ENCODE assay signal across 19 mouse cellular contexts in the genomic region with DNA sequence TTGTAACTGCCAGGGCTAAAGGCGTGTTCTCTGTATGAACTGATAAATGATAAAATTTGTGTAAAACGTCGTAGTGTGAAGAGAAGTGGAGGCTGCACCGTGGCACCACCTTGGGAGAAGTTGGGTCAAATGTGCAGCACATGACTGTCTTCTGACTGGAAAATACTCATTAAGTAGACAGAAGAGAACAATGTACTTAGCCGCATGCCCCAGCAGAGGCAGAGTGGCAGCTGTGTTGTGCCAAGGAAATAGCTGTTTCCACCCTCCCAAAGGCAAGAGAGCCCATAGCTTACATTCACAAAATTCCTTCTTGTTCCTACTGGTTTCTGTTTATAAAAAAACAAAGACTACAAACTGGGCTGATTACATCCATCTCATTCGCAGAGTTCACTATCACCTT.
DNase-seq lines count a peak whose midpoint lies in the region; ATAC-seq lines count a peak whose summit lies in the region.
"Had no signal": no experiment of that assay in that cellular context is flagged by ENCODE, and none has a peak within 500 bp of the region (broad histone marks: within the 10 kb centered on the region; RNA-seq: fewer than 3 reads in every experiment).

No protein-coding gene starts in this region.

- no peaks in the 10 kb centered on the region for H3K27me3 ChIP-seq in forebrain, embryonic 13.5 days
- no peaks in the 10 kb centered on the region for H3K27me3 ChIP-seq in forebrain, embryonic 12.5 days
- no peaks in the 10 kb centered on the region for H3K27me3 ChIP-seq in kidney, embryonic 14.5 days (ENCODE audit: control insufficient read depth, insufficient read depth, low read length)
- H3K27me3 ChIP-seq: embryonic facial prominence, embryonic 12.5 days; heart, embryonic 13.5 days; limb, embryonic 12.5 days; liver, embryonic 13.5 days had no signal

- no peak overlapping the region for H3K27ac ChIP-seq in forebrain, embryonic 13.5 days
- no peak overlapping the region for H3K27ac ChIP-seq in forebrain, embryonic 12.5 days
- H3K27ac ChIP-seq in kidney, embryonic 14.5 days (ENCODE audit: low read depth, low read length) = no peak overlapping the region
- H3K27ac ChIP-seq: embryonic facial prominence, embryonic 12.5 days; heart, embryonic 13.5 days; left cerebral cortex, adult 2 months; limb, embryonic 12.5 days; liver, embryonic 13.5 days; stomach, postnatal 0 days had no signal

- no peaks in the 10 kb centered on the region for H3K36me3 ChIP-seq in forebrain, embryonic 13.5 days (ENCODE audit: poor library complexity, severe bottlenecking)
- no peaks in the 10 kb centered on the region for H3K36me3 ChIP-seq in forebrain, embryonic 12.5 days (replicated peaks)
- no peaks in the 10 kb centered on the region for H3K36me3 ChIP-seq in kidney, embryonic 14.5 days (ENCODE audit: control insufficient read depth, insufficient read depth, low read length)
- H3K36me3 ChIP-seq: embryonic facial prominence, embryonic 12.5 days; heart, embryonic 13.5 days; limb, embryonic 12.5 days; liver, embryonic 13.5 days had no signal

- whole genome bisulfite sequencing in forebrain, embryonic 13.5 days = 51% methylated on average over 6 of the region's 6 CpGs
- 64% methylated on average over 6 of the region's 6 CpGs for WGBS in forebrain, embryonic 12.5 days
- WGBS in kidney, embryonic 14.5 days = 84% methylated on average over 6 of the region's 6 CpGs

- H3K4me2 ChIP-seq in forebrain, embryonic 13.5 days = no peak overlapping the region
- H3K4me2 ChIP-seq in forebrain, embryonic 12.5 days = no peak overlapping the region
- no peak overlapping the region for H3K4me2 ChIP-seq in kidney, embryonic 14.5 days (replicated peaks; ENCODE audit: low read depth, low read length)
- H3K4me2 ChIP-seq: embryonic facial prominence, embryonic 12.5 days; heart, embryonic 13.5 days; limb, embryonic 12.5 days; liver, embryonic 13.5 days had no signal

- ATAC-seq in forebrain, embryonic 13.5 days = peak; percentile 43; the same call in 1 of the 2 replicates
- ATAC-seq in forebrain, embryonic 12.5 days (ENCODE audit: low FRiP score) = no peak
- ATAC-seq in kidney, embryonic 14.5 days (ENCODE audit: low FRiP score, low TSS enrichment) = no peak
- ATAC-seq: inflammation-experienced regulatory T-cells, adult 6 months; lung, postnatal 0 days had no signal

- H3K9me3 ChIP-seq in forebrain, embryonic 13.5 days (replicated peaks) = no peaks in the 10 kb centered on the region
- H3K9me3 ChIP-seq in forebrain, embryonic 12.5 days = no peaks in the 10 kb centered on the region
- no peaks in the 10 kb centered on the region for H3K9me3 ChIP-seq in kidney, embryonic 14.5 days (ENCODE audit: control insufficient read depth, low read length)
- H3K9me3 ChIP-seq: embryonic facial prominence, embryonic 12.5 days; heart, embryonic 13.5 days; limb, embryonic 12.5 days; liver, embryonic 13.5 days had no signal

- peak; percentile 3 to 5 for DNase-seq in kidney, adult 8-10 months
- DNase-seq in brain, adult 2 months (ENCODE audit: low read depth, low spot score) = peak; percentile 9
- peak; percentile 7 to 9 for DNase-seq in kidney, postnatal 36 days
- no peak for DNase-seq in right cerebral cortex, adult 18-20 months
- DNase-seq: adrenal gland, adult 8-10 months; cerebellum, adult 11-12 months; cerebellum, postnatal 36 days; liver, embryonic 13.5 days; thymus, postnatal 25 days had no signal

- H3K4me3 ChIP-seq in forebrain, embryonic 13.5 days = no peak overlapping the region
- H3K4me3 ChIP-seq in forebrain, embryonic 12.5 days (replicated peaks) = no peak overlapping the region
- H3K4me3 ChIP-seq in kidney, embryonic 14.5 days (ENCODE audit: low read length) = no peak overlapping the region
- H3K4me3 ChIP-seq: embryonic facial prominence, embryonic 12.5 days; heart, embryonic 13.5 days; left cerebral cortex, adult 2 months; limb, embryonic 12.5 days; liver, embryonic 13.5 days had no signal

- peaks cover 5% of the 10 kb centered on the region for H3K4me1 ChIP-seq in forebrain, embryonic 13.5 days
- H3K4me1 ChIP-seq in forebrain, embryonic 12.5 days = peaks cover 3% of the 10 kb centered on the region; the same call in 1 of the 2 replicates
- H3K4me1 ChIP-seq in kidney, embryonic 14.5 days (ENCODE audit: control insufficient read depth, insufficient read depth, low read length) = no peaks in the 10 kb centered on the region
- H3K4me1 ChIP-seq: embryonic facial prominence, embryonic 12.5 days; limb, embryonic 12.5 days; liver, embryonic 13.5 days had no signal

- no peak overlapping the region for H3K9ac ChIP-seq in forebrain, embryonic 13.5 days
- no peak overlapping the region for H3K9ac ChIP-seq in forebrain, embryonic 12.5 days
- no peak overlapping the region for H3K9ac ChIP-seq in kidney, embryonic 14.5 days (ENCODE audit: low read depth, low read length)
- H3K9ac ChIP-seq: embryonic facial prominence, embryonic 12.5 days; heart, embryonic 13.5 days; limb, embryonic 12.5 days; liver, embryonic 13.5 days had no signal
